Mouse (Mus musculus) MEL (cell line): ENCODE results near the gene Edem3. TPM values are rescaled to one million over a fixed set of nuclear protein-coding genes. Genes with fewer than 3 reads are reported as not detected.
A peak's percentile ranks its signal among the peaks of the same experiment; 100 is the strongest.
"Not testable (repeated sequence)": the region's sequence is repeated elsewhere in the genome, so short reads cannot be mapped to it uniquely, and the experiment has no call there.

Source experiments
- DNase-seq: peaks from one replicate; pipeline ENCODE4 v3.0.0; 2011; ENCODE audit warnings: low read depth, low spot score
- H3K27ac ChIP-seq: 2 replicates; pipeline ENCODE4 v1.5.1; 2012; ENCODE audit warnings: low read depth, mild to moderate bottlenecking, control low read depth, low read length, moderate library complexity; ENCODE audit not compliant: control insufficient read depth
- H3K27me3 ChIP-seq, 2 experiments: fragments of 150-350 bp in 1 of 2; sonication (generic) in 1 of 2; 2 replicates each; pipeline ENCODE4 v1.6.1; 2012; ENCODE audit warnings: low read length in 2 of 2, mild to moderate bottlenecking in 2 of 2, improper control_type of control experiment in 1 of 2, moderate library complexity in 1 of 2; ENCODE audit not compliant: insufficient read depth in 2 of 2, control insufficient read depth in 1 of 2
- H3K36me3 ChIP-seq, 2 experiments: 2 replicates each; pipeline ENCODE4 v1.6.1; 2012 to 2014; ENCODE audit warnings: low read length in 2 of 2, improper control_type of control experiment in 1 of 2, inconsistent platforms in 1 of 2, mild to moderate bottlenecking in 1 of 2; ENCODE audit not compliant: insufficient read depth in 2 of 2, control insufficient read depth in 1 of 2
- H3K4me1 ChIP-seq, 2 experiments: fragments of 150-350 bp in 1 of 2; sonication (generic) in 1 of 2; 2 replicates each; pipeline ENCODE4 v1.6.1; 2012; ENCODE audit warnings: low read length in 2 of 2, improper control_type of control experiment in 1 of 2, mild to moderate bottlenecking in 1 of 2; ENCODE audit not compliant: insufficient read depth in 2 of 2, control insufficient read depth in 1 of 2
- H3K4me3 ChIP-seq, 2 experiments: fragments of 150-350 bp in 1 of 2; sonication (generic) in 1 of 2; 2 replicates each; pipeline ENCODE4 v1.5.1; 2012; ENCODE audit warnings: low read depth in 2 of 2, low read length in 2 of 2, mild to moderate bottlenecking in 2 of 2, moderate library complexity in 2 of 2, control low read depth in 1 of 2, improper control_type of control experiment in 1 of 2; ENCODE audit not compliant: control insufficient read depth in 1 of 2, insufficient read depth in 1 of 2
- H3K79me2 ChIP-seq: 2 replicates; pipeline ENCODE4 v1.6.1; 2012; ENCODE audit warnings: mild to moderate bottlenecking, low read length, moderate library complexity; ENCODE audit not compliant: control insufficient read depth, poor library complexity, insufficient read depth
- H3K9ac ChIP-seq: 2 replicates; pipeline ENCODE4 v1.6.1; 2012; ENCODE audit warnings: low read depth, mild to moderate bottlenecking, control low read depth, low read length, moderate library complexity; ENCODE audit not compliant: control insufficient read depth, poor library complexity, severe bottlenecking
- H3K9me3 ChIP-seq: fragments of 150-350 bp; sonication (generic); replicated peaks from 2 replicates; pipeline ENCODE4 v1.6.1; 2012; ENCODE audit warnings: mild to moderate bottlenecking, low read length, improper control_type of control experiment, moderate library complexity; ENCODE audit not compliant: insufficient read depth
- ELF1 ChIP-seq: IDR thresholded peaks from 2 replicates; pipeline ENCODE4 v1.6.1; 2014; ENCODE audit warnings: low read depth, mild to moderate bottlenecking, inconsistent platforms, low read length, improper control_type of control experiment, moderate library complexity
- GABPA ChIP-seq: IDR thresholded peaks from 2 replicates; pipeline ENCODE4 v1.6.1; 2012; ENCODE audit warnings: low read depth, mild to moderate bottlenecking, inconsistent platforms, low read length, improper control_type of control experiment, moderate library complexity
- MAFK ChIP-seq: IDR thresholded peaks from 2 replicates; pipeline ENCODE4 v1.6.1; 2011; ENCODE audit warnings: low read depth, mild to moderate bottlenecking, low read length, improper control_type of control experiment, borderline replicate concordance
- MXI1 ChIP-seq: IDR thresholded peaks from 2 replicates; pipeline ENCODE4 v1.6.1; 2011; ENCODE audit warnings: mild to moderate bottlenecking, low read depth, low read length, improper control_type of control experiment
- MYB ChIP-seq: IDR thresholded peaks from 2 replicates; pipeline ENCODE4 v1.6.1; 2011; ENCODE audit warnings: mild to moderate bottlenecking, low read depth, low read length, improper control_type of control experiment
- POLR2A ChIP-seq, 2 experiments: IDR thresholded peaks; 2 replicates each; pipeline ENCODE4 v1.6.1; 2011 to 2012; ENCODE audit warnings: low read length in 2 of 2, mild to moderate bottlenecking in 2 of 2, control low read depth in 1 of 2, improper control_type of control experiment in 1 of 2, low read depth in 1 of 2, moderate library complexity in 1 of 2; ENCODE audit not compliant: control insufficient read depth in 1 of 2, insufficient read depth in 1 of 2, poor library complexity in 1 of 2
- RAD21 ChIP-seq: IDR thresholded peaks from 2 replicates; pipeline ENCODE4 v1.6.1; 2011; ENCODE audit warnings: mild to moderate bottlenecking, low read depth, low read length, improper control_type of control experiment
- TAL1 ChIP-seq: IDR thresholded peaks from 2 replicates; pipeline ENCODE4 v1.6.1; 2012; ENCODE audit warnings: mild to moderate bottlenecking, inconsistent platforms, low read length, moderate library complexity, mixed read lengths
- polyA plus RNA-seq, 2 experiments: library from polyadenylated mRNA; stranded (reverse) in 1 of 2; unstranded in 1 of 2; fragments of >175 nt in 1 of 2; fragments of >200 nt in 1 of 2; gene quantifications; 2 replicates each; pipeline versions ENCODE4 v1.2.1 to v1.2.4; 2012; ENCODE audit warnings: low replicate concordance in 2 of 2, low read depth in 1 of 2; ENCODE audit not compliant: insufficient read length in 2 of 2, insufficient read depth in 1 of 2, missing spikeins in 1 of 2
- total RNA-seq: library from RNA; depleted of rRNA; stranded (reverse); fragments of 300-350 nt; gene quantifications from 2 replicates; pipeline ENCODE4 v1.2.3, GENCODE M21; 2012

The Edem3 gene
- total and polyA plus RNA-seq, 3 experiments: 11.6 to 15.6 TPM; not detected in 1

DNA sequence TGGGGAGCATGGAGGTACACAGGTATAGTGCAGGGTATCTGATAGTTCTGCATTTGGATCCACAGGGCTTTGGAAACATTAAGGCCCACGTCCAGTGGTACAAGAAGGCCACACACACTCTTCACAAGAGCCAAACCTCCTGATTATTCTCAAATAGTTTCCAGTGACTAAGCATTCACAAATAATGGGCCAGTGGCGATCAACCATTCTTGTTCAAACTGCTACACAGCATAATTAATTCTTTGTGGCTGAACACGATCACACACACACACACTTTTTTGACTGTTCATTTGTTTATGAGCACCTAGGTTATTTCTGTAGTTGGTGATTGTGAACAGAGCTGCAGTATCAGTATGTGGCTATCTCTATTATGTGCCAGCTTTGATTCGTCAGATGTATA, 34.0 kb downstream of the Edem3 start:
- H3K36me3 ChIP-seq: peaks cover 0 to 14% of the 10 kb centered on the region in 2 experiments; a peak in 2 of 4 replicates
- no peaks in the 10 kb centered on the region for H3K9me3 ChIP-seq
- no peak for DNase-seq
- H3K27ac ChIP-seq: no peak overlapping the region
- TF ChIP-seq GABPA (no peak), MXI1 (no peak), ELF1 (no peak), RAD21 (no peak), POLR2A (IDR thresholded peaks at IDR 0.05; ENCODE audit: control insufficient read depth in 1 of 2, insufficient read depth in 1 of 2, low read depth in 1 of 2, low read length in 2 of 2, poor library complexity in 1 of 2) (no peak), MAFK (no peak)
- no peaks in the 10 kb centered on the region for H3K27me3 ChIP-seq
- H3K9ac ChIP-seq: no peak overlapping the region
- no peaks in the 10 kb centered on the region for H3K4me1 ChIP-seq
- no peak overlapping the region for H3K4me3 ChIP-seq
- no peaks in the 10 kb centered on the region for H3K79me2 ChIP-seq

DNA sequence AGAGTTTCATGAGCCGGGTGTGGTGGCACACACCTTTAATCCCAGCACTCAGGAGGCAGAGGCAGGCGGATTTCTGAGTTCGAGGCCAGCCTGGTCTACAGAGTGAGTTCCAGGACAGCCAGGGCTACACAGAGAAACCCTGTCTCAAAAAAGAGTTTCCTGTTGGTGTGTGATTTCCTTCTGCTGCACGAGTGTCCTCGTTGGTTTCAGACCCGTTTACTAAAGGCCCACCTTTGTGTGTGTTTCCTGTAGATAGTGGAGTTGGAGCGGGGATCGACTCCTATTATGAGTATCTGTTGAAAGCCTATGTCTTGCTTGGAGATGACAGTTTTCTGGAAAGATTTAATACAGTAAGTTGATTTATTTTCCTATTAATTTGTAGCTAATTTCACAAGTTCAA, 36.9 kb downstream of the Edem3 start:
- H3K9me3 ChIP-seq, H3K4me1 ChIP-seq, H3K9ac ChIP-seq, H3K4me3 ChIP-seq, H3K27ac ChIP-seq, H3K79me2 ChIP-seq, H3K27me3 ChIP-seq: not testable (repeated sequence)
- H3K36me3 ChIP-seq: peaks cover 0 to 12% of the 10 kb centered on the region in 2 experiments; a peak in 2 of 4 replicates
- DNase-seq: peak; percentile 11

DNA sequence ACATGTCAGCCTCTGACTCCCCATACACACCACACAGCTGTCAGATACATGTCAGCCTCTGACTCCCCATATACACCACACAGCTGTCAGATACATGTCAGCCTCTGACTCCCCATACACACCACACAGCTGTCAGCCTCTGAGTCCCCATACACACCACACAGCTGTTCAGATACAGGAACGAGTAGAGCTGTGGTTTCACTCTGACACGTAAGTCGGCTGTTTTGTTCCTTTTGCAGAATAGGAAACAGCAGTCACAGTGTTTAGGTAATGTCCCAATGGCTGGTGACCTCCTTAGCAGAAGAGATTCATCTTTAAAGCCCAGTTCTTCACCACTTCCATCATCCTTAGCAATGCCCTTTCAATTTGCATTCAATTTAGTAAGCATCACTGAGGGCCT, 47.6 kb downstream of the Edem3 start:
- not testable (repeated sequence) for H3K27ac ChIP-seq, H3K79me2 ChIP-seq, H3K9ac ChIP-seq, H3K4me1 ChIP-seq, H3K4me3 ChIP-seq, DNase-seq, H3K9me3 ChIP-seq, H3K27me3 ChIP-seq
- H3K36me3 ChIP-seq: peaks cover 0 to 16% of the 10 kb centered on the region in 2 experiments; a peak in 2 of 4 replicates

DNA sequence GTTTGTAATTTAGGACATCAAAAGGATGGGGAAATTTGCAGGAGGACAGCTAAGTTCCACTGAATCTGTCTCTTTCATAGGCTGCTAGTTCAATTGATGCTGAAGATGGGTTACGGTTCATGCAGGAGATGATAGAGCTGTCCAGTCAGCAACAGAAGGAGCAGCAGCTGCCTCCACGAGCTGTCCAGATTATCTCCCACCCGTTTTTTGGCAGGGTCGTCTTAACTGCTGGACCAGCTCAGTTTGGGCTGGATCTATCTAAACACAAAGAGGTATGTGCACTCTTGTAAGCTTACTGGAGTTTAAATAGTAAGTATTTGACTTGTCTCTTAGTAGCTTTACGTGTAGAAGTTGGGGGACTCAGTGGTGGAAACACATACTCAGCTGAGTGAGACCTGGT, 52.1 kb downstream of the Edem3 start:
- Histone ChIP-seq H3K27me3 (no peaks in the 10 kb centered on the region), H3K36me3 (peaks cover 0 to 16% of the 10 kb centered on the region in 2 experiments; a peak in 2 of 4 replicates), H3K27ac (no peak overlapping the region), H3K79me2 (no peaks in the 10 kb centered on the region), H3K9ac (no peak overlapping the region), H3K4me1 (no peaks in the 10 kb centered on the region), H3K4me3 (no peak overlapping the region), H3K9me3 (no peaks in the 10 kb centered on the region)
- TF ChIP-seq MYB: no peak
- no peak for TF ChIP-seq TAL1
- DNase-seq: no peak
